9 mouse cellular contexts compared by ENCODE assay signal in the genomic region with DNA sequence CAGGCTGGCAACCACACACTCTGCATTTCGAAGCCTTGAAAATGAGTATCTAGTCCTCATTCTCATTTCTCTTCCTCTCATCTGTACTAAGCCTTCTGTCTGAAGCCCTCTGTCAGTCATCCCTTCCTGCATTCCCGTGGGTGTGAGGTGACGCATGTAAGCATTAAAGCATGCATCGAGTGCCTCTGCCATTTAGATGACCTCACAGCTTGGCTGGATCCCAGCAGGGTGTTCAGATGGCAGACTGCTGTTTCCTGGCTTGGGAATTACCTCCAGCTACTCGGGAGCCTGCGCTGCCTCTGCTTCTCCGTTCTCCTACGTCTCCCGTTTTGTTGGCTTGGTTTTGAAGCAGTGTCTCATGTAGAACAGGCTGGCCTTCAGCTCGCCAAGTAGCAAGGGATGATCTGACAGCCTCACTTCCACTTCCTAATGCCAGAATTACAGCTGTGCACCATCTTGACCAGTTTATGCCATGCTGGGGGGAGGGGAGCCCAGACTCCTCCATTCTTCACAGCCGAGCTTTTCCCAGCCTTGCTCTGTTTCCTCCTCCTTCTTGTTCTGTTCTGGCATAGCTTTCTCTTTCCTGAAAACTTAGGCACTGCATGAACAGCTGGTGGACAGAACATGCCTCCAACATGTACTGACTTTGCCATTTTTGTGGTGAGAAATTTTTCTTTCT.
DNase-seq lines count a peak whose midpoint lies in the region; ATAC-seq and TF ChIP-seq lines count a peak whose summit lies in the region.
"Had no signal": no experiment of that assay in that cellular context is flagged by ENCODE, and none has a peak within 500 bp of the region (broad histone marks: within the 10 kb centered on the region; RNA-seq: fewer than 3 reads in every experiment).

No protein-coding gene starts in this region.

- H3K9ac ChIP-seq in hindbrain, embryonic 12.5 days, result no peak overlapping the region
- H3K9ac ChIP-seq in forebrain, embryonic 15.5 days (replicated peaks), result no peak overlapping the region

- no peaks in the 10 kb centered on the region for H3K27me3 ChIP-seq in hindbrain, embryonic 12.5 days
- H3K27me3 ChIP-seq in hindbrain, embryonic 10.5 days (ENCODE audit: insufficient read depth, poor library complexity, severe bottlenecking), result no peaks in the 10 kb centered on the region
- H3K27me3 ChIP-seq in forebrain, embryonic 15.5 days, result peaks cover 8% of the 10 kb centered on the region; the same call in 1 of the 2 replicates

- H3K9me3 ChIP-seq in hindbrain, embryonic 12.5 days (replicated peaks), result no peaks in the 10 kb centered on the region
- no peaks in the 10 kb centered on the region for H3K9me3 ChIP-seq in hindbrain, embryonic 10.5 days
- H3K9me3 ChIP-seq in forebrain, embryonic 15.5 days, result no peaks in the 10 kb centered on the region

- no peak overlapping the region for H3K4me3 ChIP-seq in hindbrain, embryonic 12.5 days
- no peak overlapping the region for H3K4me3 ChIP-seq in hindbrain, embryonic 10.5 days
- no peak overlapping the region for H3K4me3 ChIP-seq in layer of hippocampus, adult 2 months
- no peak overlapping the region for H3K4me3 ChIP-seq in forebrain, embryonic 15.5 days
- H3K4me3 ChIP-seq: erythroblast, embryonic 14.5 days had no signal

- H3K27ac ChIP-seq in hindbrain, embryonic 12.5 days, result peak overlapping the region; percentile 48; the same call in 1 of the 2 replicates
- H3K27ac ChIP-seq in hindbrain, embryonic 10.5 days, result no peak overlapping the region
- peak overlapping the region; percentile 64 for H3K27ac ChIP-seq in layer of hippocampus, adult 2 months
- no peak overlapping the region for H3K27ac ChIP-seq in forebrain, embryonic 15.5 days (replicated peaks)

- no peaks in the 10 kb centered on the region for H3K36me3 ChIP-seq in hindbrain, embryonic 12.5 days
- peaks cover 16% of the 10 kb centered on the region; the same call in 1 of the 2 replicates for H3K36me3 ChIP-seq in hindbrain, embryonic 10.5 days
- no peaks in the 10 kb centered on the region for H3K36me3 ChIP-seq in forebrain, embryonic 15.5 days

- H3K4me1 ChIP-seq in hindbrain, embryonic 12.5 days, result peaks cover 16% of the 10 kb centered on the region
- H3K4me1 ChIP-seq in hindbrain, embryonic 10.5 days (replicated peaks), result peaks cover 24% of the 10 kb centered on the region
- peaks cover 10% of the 10 kb centered on the region for H3K4me1 ChIP-seq in forebrain, embryonic 15.5 days

- 51% methylated on average over 11 of the region's 11 CpGs for WGBS in hindbrain, embryonic 12.5 days
- WGBS in hindbrain, embryonic 10.5 days, result 67% methylated on average over 11 of the region's 11 CpGs
- 42% methylated on average over 11 of the region's 11 CpGs for WGBS in forebrain, embryonic 15.5 days

- TF ChIP-seq CTCF in layer of hippocampus, adult 2 months (conservative IDR thresholded peaks at IDR 0.05), result no peak

- H3K4me2 ChIP-seq in hindbrain, embryonic 12.5 days (replicated peaks), result no peak overlapping the region
- no peak overlapping the region for H3K4me2 ChIP-seq in forebrain, embryonic 15.5 days (replicated peaks)

- DNase-seq in hindbrain, embryonic 10.5 days (ENCODE audit: low spot score), result no peak
- peak; percentile 90 for DNase-seq in NIH3T3 (ENCODE audit: low read depth)
- peak; percentile 53 to 55 for DNase-seq in cerebellum, postnatal 36 days
- peak in 1 of 2 experiments; percentile 52 for DNase-seq in layer of hippocampus, adult 2 months (ENCODE audit: low spot score in 2 of 2)
- peak; percentile 83 to 84 for DNase-seq in lung, postnatal 4 days

- ATAC-seq in hindbrain, embryonic 12.5 days (ENCODE audit: low FRiP score), result no peak
- ATAC-seq in activated CD4-positive, CD25-positive, alpha-beta regulatory T cell, adult 4 months, result no peak
- no peak for ATAC-seq in forebrain, embryonic 15.5 days (replicated peaks)

Comparison
In these comparisons a context has a peak if more than half of its experiments do, and no peak if none do; other contexts are left out.
1. H3K27ac ChIP-seq: peak in hindbrain, embryonic 12.5 days (single experiment) and layer of hippocampus, adult 2 months (single experiment); none in hindbrain, embryonic 10.5 days (single experiment) and forebrain, embryonic 15.5 days (single experiment).